Mouse (Mus musculus) brain, embryonic 14.5 days (tissue): ENCODE measurements at regions not wholly inside any gene's neighbourhood (a gene's known extent, or its start where the extent isn't known, plus 50 kb on each side); places are given as distances from the start of the nearest gene placed in this dataset.

ENCODE experiments used
- CTCF ChIP-seq: fragments of 200-500 bp; IDR thresholded peaks from 2 replicates; pipeline ENCODE4 v1.5.1; 2012; ENCODE audit warnings: inconsistent platforms, mild to moderate bottlenecking, moderate library complexity, borderline replicate concordance; ENCODE audit not compliant: insufficient read depth, insufficient read length; ENCODE audit errors: extremely low read depth
- POLR2A ChIP-seq: fragments of 200-500 bp; IDR thresholded peaks from 2 replicates; pipeline ENCODE4 v1.6.1; 2012; ENCODE audit warnings: mild to moderate bottlenecking, inconsistent platforms, borderline replicate concordance; ENCODE audit not compliant: poor library complexity, insufficient read depth, insufficient read length, severe bottlenecking; ENCODE audit errors: extremely low read depth

- no peak for TF ChIP-seq POLR2A
- TF ChIP-seq CTCF, result no peak
Observed at GRCm38 (mm10) chr11:90917782-90918181, 229.6 kb upstream of the Tom1l1 start.
